Comparison of ENCODE assay signal across 13 mouse cellular contexts in the genomic region with DNA sequence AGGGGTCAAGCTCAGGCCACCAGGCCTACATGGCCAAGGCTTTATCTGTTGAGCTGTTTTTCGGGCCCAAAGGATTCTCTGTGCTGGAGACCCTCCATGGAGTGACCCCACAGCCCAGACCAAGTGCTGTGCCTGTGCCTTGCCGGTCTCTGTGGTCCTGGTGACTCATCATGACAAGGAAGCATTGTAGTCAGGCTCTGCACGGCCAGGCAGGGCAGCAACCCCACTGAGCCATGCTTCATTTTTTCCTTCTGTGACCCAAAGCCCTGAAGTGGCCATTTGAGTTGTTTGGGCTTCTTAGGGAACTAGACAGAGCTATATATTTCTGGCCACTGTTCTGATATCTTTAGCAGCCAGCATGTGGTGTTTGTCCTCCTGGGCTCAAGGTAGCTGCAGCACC. TPM values are rescaled to one million over a fixed set of nuclear protein-coding genes. Genes with fewer than 3 reads are reported as not detected.
DNase-seq lines count a peak whose midpoint lies in the region; ATAC-seq lines count a peak whose summit lies in the region.
"Had no signal": no experiment of that assay in that cellular context is flagged by ENCODE, and none has a peak within 500 bp of the region (broad histone marks: within the 10 kb centered on the region; RNA-seq: fewer than 3 reads in every experiment).

No protein-coding gene starts in this region.

- H3K4me3 ChIP-seq in hindbrain, embryonic 10.5 days: no peak overlapping the region
- H3K4me3 ChIP-seq in hindbrain, embryonic 12.5 days: no peak overlapping the region
- no peak overlapping the region for H3K4me3 ChIP-seq in limb, embryonic 11.5 days (ENCODE audit: low read depth, low read length)
- H3K4me3 ChIP-seq: left cerebral cortex, adult 2 months had no signal

- intact Hi-C loops in left cerebral cortex, postnatal 4 days (cut with DNase I): no loop called here

- no peaks in the 10 kb centered on the region for H3K27me3 ChIP-seq in hindbrain, embryonic 10.5 days (ENCODE audit: insufficient read depth, poor library complexity, severe bottlenecking)
- no peaks in the 10 kb centered on the region for H3K27me3 ChIP-seq in hindbrain, embryonic 12.5 days
- no peaks in the 10 kb centered on the region for H3K27me3 ChIP-seq in limb, embryonic 11.5 days (ENCODE audit: control insufficient read depth, insufficient read depth, low read length)

- H3K4me2 ChIP-seq in hindbrain, embryonic 12.5 days (replicated peaks): no peak overlapping the region
- no peak overlapping the region for H3K4me2 ChIP-seq in limb, embryonic 11.5 days (ENCODE audit: low read depth, severe bottlenecking)
- H3K4me2 ChIP-seq: midbrain, embryonic 11.5 days had no signal

- peaks cover 38% of the 10 kb centered on the region for H3K4me1 ChIP-seq in hindbrain, embryonic 10.5 days (replicated peaks)
- H3K4me1 ChIP-seq in hindbrain, embryonic 12.5 days: peaks cover 30% of the 10 kb centered on the region
- H3K4me1 ChIP-seq in limb, embryonic 11.5 days (ENCODE audit: control insufficient read depth, insufficient read depth, low read length): peaks cover 36% of the 10 kb centered on the region

- H3K27ac ChIP-seq in hindbrain, embryonic 10.5 days: 0 out of 2 replicates have a peak overlapping the region, but pooled peaks have one; percentile 71
- H3K27ac ChIP-seq in hindbrain, embryonic 12.5 days: no peak overlapping the region
- H3K27ac ChIP-seq in limb, embryonic 11.5 days (replicated peaks; ENCODE audit: low read depth, low read length): peak overlapping the region; percentile 94; the same call in 1 of the 2 replicates
- H3K27ac ChIP-seq: left cerebral cortex, adult 2 months; macrophage had no signal

- no peak for ATAC-seq in hindbrain, embryonic 12.5 days (ENCODE audit: low FRiP score)
- ATAC-seq in limb, embryonic 11.5 days (ENCODE audit: insufficient number of reproducible peaks, low FRiP score, low TSS enrichment, low read depth): no peak

- no peak overlapping the region for H3K9ac ChIP-seq in hindbrain, embryonic 12.5 days
- H3K9ac ChIP-seq in limb, embryonic 11.5 days (ENCODE audit: low read length): no peak overlapping the region

- H3K9me3 ChIP-seq in hindbrain, embryonic 10.5 days: no peaks in the 10 kb centered on the region
- no peaks in the 10 kb centered on the region for H3K9me3 ChIP-seq in hindbrain, embryonic 12.5 days (replicated peaks)
- H3K9me3 ChIP-seq in limb, embryonic 11.5 days (ENCODE audit: control insufficient read depth, low read length): no peaks in the 10 kb centered on the region

- DNase-seq in hindbrain, embryonic 10.5 days (ENCODE audit: low spot score): no peak
- DNase-seq in 3134 (ENCODE audit: extremely low read depth, insufficient read length, low spot score) (peak; percentile 36), MN1 (ENCODE audit: low spot score) (peak; percentile 47)
- DNase-seq in limb, embryonic 11.5 days (ENCODE audit: low spot score): no peak
- DNase-seq in left cerebral cortex, postnatal 4 days: no peak
- DNase-seq in thymus, adult 18-20 months: no peak
- DNase-seq: cerebellum, adult 9-10 months; gastrocnemius, postnatal 36 days; right cerebral cortex, postnatal 4 days had no signal

- 49% methylated on average over 3 of the region's 3 CpGs for WGBS in hindbrain, embryonic 10.5 days
- WGBS in hindbrain, embryonic 12.5 days: 49% methylated on average over 3 of the region's 3 CpGs
- WGBS in limb, embryonic 11.5 days: 66% methylated on average over 3 of the region's 3 CpGs

- peaks cover 6% of the 10 kb centered on the region; the same call in 1 of the 2 replicates for H3K36me3 ChIP-seq in hindbrain, embryonic 10.5 days
- H3K36me3 ChIP-seq in hindbrain, embryonic 12.5 days: no peaks in the 10 kb centered on the region
- H3K36me3 ChIP-seq in limb, embryonic 11.5 days (ENCODE audit: control insufficient read depth, insufficient read depth, low read length): peaks cover under 1% of the 10 kb centered on the region; the same call in 1 of the 2 replicates

RNA-seq across cellular contexts. Expression of a gene that starts 39.1 kb away (rescaled TPM):
- 2.3 and 2.7 TPM in 2 replicates for polyA plus RNA-seq in hindbrain, embryonic 10.5 days (2016; fragmentation: Nextera tagmentation; extraction: Ambion mirVana)
- polyA plus RNA-seq in hindbrain, embryonic 12.5 days (2016; fragmentation: Nextera tagmentation; extraction: Ambion mirVana): 19.1 and 20.6 TPM in 2 replicates
- polyA plus RNA-seq in limb, embryonic 11.5 days (2014; fragmentation: Nextera tagmentation; extraction: Ambion mirVana): 12.2 and 19.8 TPM in 2 replicates
- total RNA-seq in left cerebral cortex, postnatal 4 days (2021): 100 to 1,000 TPM; 146 to 147 TPM

Comparison
In these comparisons a context has a peak if more than half of its experiments do, and no peak if none do; other contexts are left out.
1. DNase-seq: peak in 3134 (single experiment) and MN1 (single experiment); none in hindbrain, embryonic 10.5 days (single experiment), limb, embryonic 11.5 days (single experiment), left cerebral cortex, postnatal 4 days (single experiment) and thymus, adult 18-20 months (0 of 2).